Mouse (Mus musculus) G1E (cell line): ENCODE data around the gene Myadml2. TPM values are rescaled to one million over a fixed set of nuclear protein-coding genes. Genes with fewer than 3 reads are reported as not detected.

Experiments used
- ATAC-seq: 2 replicates; pipeline ENCODE4 v1.8.0; 2016; ENCODE audit warnings: mild to moderate bottlenecking; ENCODE audit not compliant: insufficient number of reproducible peaks, poor library complexity, low FRiP score, severe bottlenecking; ENCODE audit errors: extremely low read depth
- DNase-seq: peaks from one replicate; pipeline ENCODE4 v3.0.0; 2012; ENCODE audit warnings: low spot score
- H3K27me3 ChIP-seq: 2 replicates; pipeline ENCODE4 v1.6.1; 2012; ENCODE audit warnings: mild to moderate bottlenecking, low read length, inconsistent platforms; ENCODE audit not compliant: insufficient read depth
- H3K36me3 ChIP-seq: replicated peaks from 2 replicates; pipeline ENCODE3; 2012; ENCODE audit warnings: mild to moderate bottlenecking, inconsistent platforms
- H3K4me1 ChIP-seq: 2 replicates; pipeline ENCODE4 v1.6.1; 2012; ENCODE audit warnings: low read depth, low read length, inconsistent platforms, mixed read lengths; ENCODE audit not compliant: insufficient read depth
- H3K4me3 ChIP-seq: 2 replicates; pipeline ENCODE4 v1.5.1; 2012; ENCODE audit warnings: low read depth, mild to moderate bottlenecking, inconsistent platforms, low read length, moderate library complexity, mixed read lengths
- H3K9me3 ChIP-seq: replicated peaks from 2 replicates; pipeline ENCODE4 v1.6.1; 2012; ENCODE audit warnings: inconsistent platforms
- CTCF ChIP-seq: IDR thresholded peaks from 2 replicates; pipeline ENCODE4 v1.5.1; 2012; ENCODE audit warnings: low read depth, low read length, inconsistent platforms, mixed read lengths
- GATA1 ChIP-seq: IDR thresholded peaks from 2 replicates; pipeline ENCODE4 v1.6.1; 2012; ENCODE audit warnings: borderline replicate concordance, low read length, inconsistent platforms, mixed read lengths
- GATA2 ChIP-seq: IDR thresholded peaks from 2 replicates; pipeline ENCODE4 v1.6.1; 2012; ENCODE audit warnings: low read depth, low read length, inconsistent platforms, borderline replicate concordance
- POLR2AphosphoS5 ChIP-seq: IDR thresholded peaks from 2 replicates; pipeline ENCODE4 v1.6.1; 2012; ENCODE audit warnings: low read depth, low read length, inconsistent platforms; ENCODE audit not compliant: insufficient replicate concordance
- TAL1 ChIP-seq: conservative IDR thresholded peaks from 2 replicates; pipeline ENCODE4 v1.6.1; 2012; ENCODE audit warnings: low read depth, low read length, inconsistent platforms, mixed read lengths
- polyA plus RNA-seq: library from polyadenylated mRNA; stranded (reverse); fragments of >175 nt; gene quantifications from 2 replicates; pipeline ENCODE4 v1.2.3, GENCODE M21; 2012
- total RNA-seq, 2 experiments: library from RNA; stranded (forward) in 1 of 2; stranded (reverse) in 1 of 2; fragments of 200-1000 nt in 1 of 2; fragments of >200 nt in 1 of 2; fragmentation: Nextera tagmentation in 1 of 2; gene quantifications; 2 replicates each; pipeline ENCODE4 v1.2.3; 2014 to 2017

The Myadml2 gene
- total and polyA plus RNA-seq, 3 experiments = not detected

- Histone ChIP-seq H3K4me1 (peaks cover 82% of the 10 kb centered on the region), H3K9me3 (no peaks in the 10 kb centered on the region), H3K4me3 (peak overlapping the region; percentile 67; the same call in 1 of the 2 replicates), H3K36me3 (peaks cover 62% of the 10 kb centered on the region), H3K27me3 (no peaks in the 10 kb centered on the region)
- ATAC-seq = no peak
- no peak for DNase-seq
- TF ChIP-seq GATA2 (no peak), CTCF (no peak), GATA1 (no peak), TAL1 (no peak), POLR2AphosphoS5 (no peak)
These were observed 19.2 kb downstream of the Myadml2 start for GRCm38 (mm10) chr11:120628601-120629340.

GRCm38 (mm10) chr11:120627468-120628300, 20.3 kb downstream of the Myadml2 start:
- peaks cover 73% of the 10 kb centered on the region for H3K36me3 ChIP-seq
- no peak for ATAC-seq

GRCm38 (mm10) chr11:120626785-120627467, 21.0 kb downstream of the Myadml2 start:
- DNase-seq = no peak
- TF ChIP-seq POLR2AphosphoS5 = no peak
- no peak for TF ChIP-seq CTCF
- TF ChIP-seq TAL1 = no peak
- no peak for TF ChIP-seq GATA2
- ATAC-seq = no peak
- peaks cover 89% of the 10 kb centered on the region for H3K4me1 ChIP-seq
- H3K27me3 ChIP-seq = no peaks in the 10 kb centered on the region
- H3K9me3 ChIP-seq = no peaks in the 10 kb centered on the region
- no peak overlapping the region; the same call in 1 of the 2 replicates for H3K4me3 ChIP-seq
- H3K36me3 ChIP-seq = peaks cover 81% of the 10 kb centered on the region

More at GRCm38 (mm10) chr11:120627468-120628300, 20.3 kb downstream of the Myadml2 start:
- peaks cover 90% of the 10 kb centered on the region for H3K4me1 ChIP-seq
- no peaks in the 10 kb centered on the region for H3K9me3 ChIP-seq
- H3K4me3 ChIP-seq = peak overlapping the region; percentile 42; the same call in 1 of the 2 replicates
- DNase-seq = no peak
- H3K27me3 ChIP-seq = no peaks in the 10 kb centered on the region
- no peak for TF ChIP-seq POLR2AphosphoS5
- no peak for TF ChIP-seq GATA2

GRCm38 (mm10) chr11:120625152-120625775, 22.7 kb downstream of the Myadml2 start, which contains the start of gene Sirt7:
Gene Sirt7 (minus strand): TSS chr11:120625240.
- Histone ChIP-seq H3K9me3 (no peaks in the 10 kb centered on the region), H3K36me3 (peaks cover 88% of the 10 kb centered on the region), H3K4me1 (peaks cover 81% of the 10 kb centered on the region), H3K4me3 (peak within 1 kb of the TSS; percentile 98), H3K27me3 (no peaks in the 10 kb centered on the region)
- no peak for TF ChIP-seq TAL1
- no peak for TF ChIP-seq GATA1
- no peak for TF ChIP-seq POLR2AphosphoS5
- TF ChIP-seq CTCF = no peak
- TF ChIP-seq GATA2 = no peak
- DNase-seq = no peak
- no peak for ATAC-seq

- Histone ChIP-seq H3K27me3 (no peaks in the 10 kb centered on the region), H3K4me1 (peaks cover 80% of the 10 kb centered on the region), H3K9me3 (no peaks in the 10 kb centered on the region), H3K36me3 (peaks cover 89% of the 10 kb centered on the region), H3K4me3 (peak overlapping the region; percentile 98)
- TF ChIP-seq GATA2 (no peak), CTCF (no peak), TAL1 (no peak), POLR2AphosphoS5 (no peak), GATA1 (no peak)
- DNase-seq (peak; percentile 89), ATAC-seq (peak; percentile 61; the same call in 1 of the 2 replicates)
These were observed 23.3 kb downstream of the Myadml2 start for GRCm38 (mm10) chr11:120624680-120625111.
